ENCODE assay signal across 8 mouse cellular contexts in genomic region chr9:55542366-55543325, GRCm38 (mm10). TPM values are rescaled to one million over a fixed set of nuclear protein-coding genes. Genes with fewer than 3 reads are reported as not detected.
DNase-seq lines count a peak whose midpoint lies in the region; ATAC-seq and TF ChIP-seq lines count a peak whose summit lies in the region.

No protein-coding gene starts in this region.

- H3K36me3 ChIP-seq in heart, embryonic 12.5 days, result no peaks in the 10 kb centered on the region
- H3K36me3 ChIP-seq in neural tube, embryonic 11.5 days (ENCODE audit: control insufficient read depth, insufficient read depth, low read length), result no peaks in the 10 kb centered on the region

- TF ChIP-seq CTCF in left cerebral cortex, adult 2 months (IDR thresholded peaks at IDR 0.05), result no peak

- WGBS in heart, embryonic 12.5 days, result 3% methylated on average over 56 of the region's 59 CpGs
- 2% methylated on average over 53 of the region's 59 CpGs for WGBS in neural tube, embryonic 11.5 days

- peak overlapping the region; percentile 52 for H3K4me3 ChIP-seq in heart, embryonic 12.5 days
- peak overlapping the region; percentile 32 for H3K4me3 ChIP-seq in neural tube, embryonic 11.5 days (ENCODE audit: low read depth, low read length)
- H3K4me3 ChIP-seq in left cerebral cortex, adult 2 months, result no peak overlapping the region

- H3K9me3 ChIP-seq in heart, embryonic 12.5 days (replicated peaks), result no peaks in the 10 kb centered on the region; the same call in 1 of the 2 replicates
- H3K9me3 ChIP-seq in neural tube, embryonic 11.5 days (ENCODE audit: control insufficient read depth, low read length), result no peaks in the 10 kb centered on the region

- no peak for ATAC-seq in cerebellum, adult (ENCODE audit: insufficient number of reproducible peaks, low FRiP score, low TSS enrichment)
- no peak for ATAC-seq in heart, embryonic 12.5 days (ENCODE audit: insufficient number of reproducible peaks, low FRiP score)
- ATAC-seq in neural tube, embryonic 11.5 days (ENCODE audit: insufficient read depth, low FRiP score, low TSS enrichment), result no peak

- H3K4me2 ChIP-seq in heart, embryonic 12.5 days, result peak overlapping the region; percentile 66
- H3K4me2 ChIP-seq in neural tube, embryonic 11.5 days (ENCODE audit: low read depth), result peak overlapping the region; percentile 49

- H3K27me3 ChIP-seq in heart, embryonic 12.5 days (replicated peaks), result peaks cover 77% of the 10 kb centered on the region
- H3K27me3 ChIP-seq in neural tube, embryonic 11.5 days (ENCODE audit: control insufficient read depth, insufficient read depth, low read length), result peaks cover 91% of the 10 kb centered on the region

- intact Hi-C loops in left cerebral cortex, adult 2 months (cut with DNase I), result loop anchor here (10.0 kb wide), 1 partner anchor 218 kb away; the partner anchor contains the start of genes Nrg4 and Tmem266

- no peak overlapping the region for H3K27ac ChIP-seq in heart, embryonic 12.5 days (ENCODE audit: poor library complexity, severe bottlenecking)
- H3K27ac ChIP-seq in neural tube, embryonic 11.5 days (ENCODE audit: low read depth, low read length), result 0 out of 2 replicates have a peak overlapping the region, but pooled peaks have one; percentile 4
- no peak overlapping the region for H3K27ac ChIP-seq in left cerebral cortex, adult 2 months

- peak; percentile 6 for DNase-seq in cerebellum, adult 11-12 months
- DNase-seq in CD4-positive helper T cell, adult 2 months (ENCODE audit: low read depth, low spot score), result peak; percentile 47
- DNase-seq in kidney, postnatal 14 days, result peak; percentile 12
- DNase-seq in neural tube, embryonic 11.5 days (ENCODE audit: low spot score), result peak; percentile 42
- DNase-seq in layer of hippocampus, postnatal 14 days (ENCODE audit: low spot score in 2 of 2), result no peak
- DNase-seq in left cerebral cortex, adult 2 months (ENCODE audit: extremely low spot score in 1 of 2, low spot score in 2 of 2), result no peak

- H3K4me1 ChIP-seq in heart, embryonic 12.5 days (replicated peaks), result peaks cover 44% of the 10 kb centered on the region
- peaks cover 9% of the 10 kb centered on the region for H3K4me1 ChIP-seq in neural tube, embryonic 11.5 days (ENCODE audit: control insufficient read depth, insufficient read depth, low read length)

- 0 out of 2 replicates have a peak overlapping the region, but pooled peaks have one; percentile 1 for H3K9ac ChIP-seq in heart, embryonic 12.5 days
- H3K9ac ChIP-seq in neural tube, embryonic 11.5 days (ENCODE audit: low read length), result peak overlapping the region; percentile 5

RNA-seq across cellular contexts. Expression of gene Isl2, which starts 4.2 kb away (rescaled TPM):
- 0.59 and 1.0 TPM in 2 replicates for polyA plus RNA-seq in heart, embryonic 12.5 days (2016; fragmentation: Nextera tagmentation; extraction: Ambion mirVana)
- 36.7 and 52.8 TPM in 2 replicates for polyA plus RNA-seq in neural tube, embryonic 11.5 days (2014; fragmentation: Nextera tagmentation; extraction: Ambion mirVana)
- total RNA-seq in layer of hippocampus, postnatal 14 days (2021), result not detected
- not detected for total RNA-seq in left cerebral cortex, adult 2 months (2021)

RNA-seq across cellular contexts. Expression of gene Etfa, which starts 30.6 kb away (rescaled TPM):
- polyA plus RNA-seq in heart, embryonic 12.5 days (2016; fragmentation: Nextera tagmentation; extraction: Ambion mirVana), result 318 and 327 TPM in 2 replicates
- polyA plus RNA-seq in neural tube, embryonic 11.5 days (2014; fragmentation: Nextera tagmentation; extraction: Ambion mirVana), result 122 and 138 TPM in 2 replicates
- 10 to 100 TPM; 52.1 to 54.6 TPM for total RNA-seq in layer of hippocampus, postnatal 14 days (2021)
- total RNA-seq in left cerebral cortex, adult 2 months (2021), result 10 to 100 TPM; 36.5 to 43.5 TPM

Comparison
In these comparisons a context has a peak if more than half of its experiments do, and no peak if none do; other contexts are left out.
1. DNase-seq: peak in cerebellum, adult 11-12 months (single experiment), CD4-positive helper T cell, adult 2 months (single experiment), kidney, postnatal 14 days (single experiment) and neural tube, embryonic 11.5 days (single experiment); none in layer of hippocampus, postnatal 14 days (0 of 2) and left cerebral cortex, adult 2 months (0 of 2).